Mouse (Mus musculus) forebrain, embryonic 16.5 days (tissue): Measurements from ENCODE around the gene Rps21. TPM values are rescaled to one million over a fixed set of nuclear protein-coding genes. Genes with fewer than 3 reads are reported as not detected.

Experiments used
- ATAC-seq: fragments of 200-750 bp; cut with Nextera tagmentation; 2 replicates; pipeline ENCODE4 v1.8.0; 2017; ENCODE audit warnings: mild to moderate bottlenecking, moderate library complexity
- H3K27ac ChIP-seq: fragments of 300-500 bp; sonication (generic); 2 replicates; pipeline ENCODE4 v1.5.1; 2014; ENCODE audit warnings: low read length, control low read depth
- H3K27me3 ChIP-seq: fragments of 300-500 bp; sonication (generic); replicated peaks from 2 replicates; pipeline ENCODE4 v1.6.1; 2014; ENCODE audit warnings: low read length; ENCODE audit not compliant: control insufficient read depth, insufficient read depth
- H3K36me3 ChIP-seq: fragments of 300-500 bp; sonication (generic); 2 replicates; pipeline ENCODE4 v1.6.1; 2014; ENCODE audit not compliant: control insufficient read depth, insufficient read depth
- H3K4me1 ChIP-seq: fragments of 300-500 bp; sonication (generic); replicated peaks from 2 replicates; pipeline ENCODE4 v1.6.1; 2014; ENCODE audit warnings: low read length; ENCODE audit not compliant: control insufficient read depth, insufficient read depth
- H3K4me2 ChIP-seq: fragments of 300-500 bp; sonication (generic); 2 replicates; pipeline ENCODE4 v1.6.1; 2014; ENCODE audit warnings: mild to moderate bottlenecking, low read length, control low read depth
- H3K4me3 ChIP-seq: fragments of 300-500 bp; sonication (generic); replicated peaks from 2 replicates; pipeline ENCODE4 v1.5.1; 2014; ENCODE audit warnings: mild to moderate bottlenecking, low read length, control low read depth
- H3K9ac ChIP-seq: fragments of 300-500 bp; sonication (generic); replicated peaks from 2 replicates; pipeline ENCODE4 v1.6.1; 2014; ENCODE audit warnings: low read depth, low read length, control low read depth
- H3K9me3 ChIP-seq: fragments of 300-500 bp; sonication (generic); 2 replicates; pipeline ENCODE4 v1.6.1; 2016; ENCODE audit warnings: low read length; ENCODE audit not compliant: control insufficient read depth
- WGBS: fragments of 180-500 bp; shearing (Covaris S2); extraction: QIAGEN DNeasy Blood & Tissue Kit; methylation state at CpG from one replicate; pipeline ENCODE4 v1.1.7; 2014; 5-methylcytosine and 5-hydroxymethylcytosine counted together
- polyA plus RNA-seq: library from polyadenylated mRNA; unstranded; fragments of >200 nt; fragmentation: Nextera tagmentation; extraction: Ambion mirVana; gene quantifications from 2 replicates; pipeline ENCODE4 v1.2.1, GENCODE M21; 2015

Gene Rps21
- polyA plus RNA-seq, 1 experiment from 2014 or later = 305 TPM

- Histone ChIP-seq H3K4me1 (no peaks in the 10 kb centered on the region), H3K4me3 (no peak overlapping the region), H3K9ac (no peak overlapping the region), H3K4me2 (no peak overlapping the region), H3K27ac (no peak overlapping the region), H3K27me3 (no peaks in the 10 kb centered on the region), H3K36me3 (no peaks in the 10 kb centered on the region), H3K9me3 (no peaks in the 10 kb centered on the region)
- ATAC-seq = no peak
- 55% methylated on average over 3 of the region's 3 CpGs for WGBS
Measured at GRCm38 (mm10) chr2:180236500-180236899, 20.7 kb upstream of the Rps21 start.

GRCm38 (mm10) chr2:180236930-180237329 lies 20.2 kb upstream of the Rps21 start:
- Histone ChIP-seq H3K36me3 (no peaks in the 10 kb centered on the region), H3K4me1 (no peaks in the 10 kb centered on the region), H3K27ac (no peak overlapping the region), H3K27me3 (no peaks in the 10 kb centered on the region), H3K9ac (no peak overlapping the region), H3K9me3 (no peaks in the 10 kb centered on the region), H3K4me2 (no peak overlapping the region), H3K4me3 (no peak overlapping the region)
- no peak for ATAC-seq
- WGBS = 91% methylated on average over 3 of the region's 3 CpGs

GRCm38 (mm10) chr2:180237601-180238345 lies 19.4 kb upstream of the Rps21 start:
- Histone ChIP-seq H3K4me3 (no peak overlapping the region), H3K27me3 (no peaks in the 10 kb centered on the region), H3K9me3 (no peaks in the 10 kb centered on the region), H3K4me1 (no peaks in the 10 kb centered on the region), H3K27ac (no peak overlapping the region), H3K9ac (no peak overlapping the region), H3K36me3 (no peaks in the 10 kb centered on the region), H3K4me2 (no peak overlapping the region)
- ATAC-seq = no peak
- whole genome bisulfite sequencing = 89% methylated on average over 7 of the region's 7 CpGs

- Histone ChIP-seq H3K4me1 (no peaks in the 10 kb centered on the region), H3K27ac (no peak overlapping the region), H3K4me3 (no peak overlapping the region), H3K9ac (no peak overlapping the region), H3K4me2 (no peak overlapping the region), H3K36me3 (no peaks in the 10 kb centered on the region), H3K9me3 (no peaks in the 10 kb centered on the region), H3K27me3 (no peaks in the 10 kb centered on the region)
- WGBS = 90% methylated on average over 5 of the region's 5 CpGs
- ATAC-seq = no peak
Measured at GRCm38 (mm10) chr2:180238591-180238990, 18.6 kb upstream of the Rps21 start.

- H3K27ac ChIP-seq = no peak overlapping the region
- H3K27me3 ChIP-seq = no peaks in the 10 kb centered on the region
- no peaks in the 10 kb centered on the region for H3K36me3 ChIP-seq
- H3K4me1 ChIP-seq = no peaks in the 10 kb centered on the region
- H3K4me3 ChIP-seq = no peak overlapping the region
- no peak overlapping the region for H3K9ac ChIP-seq
- H3K4me2 ChIP-seq = no peak overlapping the region
- no peak for ATAC-seq
- WGBS = 93% methylated on average over 4 of the region's 4 CpGs
- no peaks in the 10 kb centered on the region for H3K9me3 ChIP-seq
Measured at GRCm38 (mm10) chr2:180243108-180243507, 14.1 kb upstream of the Rps21 start.

GRCm38 (mm10) chr2:180247916-180248315 lies 9.3 kb upstream of the Rps21 start:
- H3K36me3 ChIP-seq = no peaks in the 10 kb centered on the region
- H3K4me3 ChIP-seq = no peak overlapping the region
- 92% methylated on average over 5 of the region's 5 CpGs for WGBS
- no peak overlapping the region for H3K27ac ChIP-seq
- no peak overlapping the region for H3K9ac ChIP-seq
- no peak for ATAC-seq
- H3K4me2 ChIP-seq = no peak overlapping the region
- H3K9me3 ChIP-seq = no peaks in the 10 kb centered on the region
- H3K27me3 ChIP-seq = no peaks in the 10 kb centered on the region
- H3K4me1 ChIP-seq = peaks cover 3% of the 10 kb centered on the region; the same call in 1 of the 2 replicates

- no peak overlapping the region for H3K4me3 ChIP-seq
- no peaks in the 10 kb centered on the region for H3K27me3 ChIP-seq
- WGBS = 59% methylated on average over 9 of the region's 9 CpGs
- no peak for ATAC-seq
- no peak overlapping the region for H3K4me2 ChIP-seq
- H3K27ac ChIP-seq = no peak overlapping the region
- H3K9me3 ChIP-seq = no peaks in the 10 kb centered on the region
- no peak overlapping the region for H3K9ac ChIP-seq
- H3K4me1 ChIP-seq = peaks cover 3% of the 10 kb centered on the region; the same call in 1 of the 2 replicates
- H3K36me3 ChIP-seq = no peaks in the 10 kb centered on the region
Measured at GRCm38 (mm10) chr2:180248947-180249660, 8.1 kb upstream of the Rps21 start.

GRCm38 (mm10) chr2:180250930-180251611 lies 6.1 kb upstream of the Rps21 start:
- peak; percentile 92 for ATAC-seq
- H3K27me3 ChIP-seq = no peaks in the 10 kb centered on the region
- H3K4me1 ChIP-seq = peaks cover 7% of the 10 kb centered on the region
- H3K9ac ChIP-seq = peak overlapping the region; percentile 18
- no peaks in the 10 kb centered on the region for H3K9me3 ChIP-seq
- H3K36me3 ChIP-seq = no peaks in the 10 kb centered on the region
- no peak overlapping the region for H3K27ac ChIP-seq
- whole genome bisulfite sequencing = 33% methylated on average over 11 of the region's 11 CpGs
- no peak overlapping the region for H3K4me3 ChIP-seq
- H3K4me2 ChIP-seq = no peak overlapping the region

- no peaks in the 10 kb centered on the region for H3K9me3 ChIP-seq
- H3K36me3 ChIP-seq = no peaks in the 10 kb centered on the region
- no peaks in the 10 kb centered on the region for H3K27me3 ChIP-seq
- H3K4me1 ChIP-seq = peaks cover 12% of the 10 kb centered on the region
- 0 out of 2 replicates have a peak, but pooled peaks have one; percentile 9 for ATAC-seq
- no peak overlapping the region for H3K9ac ChIP-seq
- H3K4me2 ChIP-seq = no peak overlapping the region
- 38% methylated on average over 3 of the region's 3 CpGs for WGBS
- no peak overlapping the region for H3K27ac ChIP-seq
- H3K4me3 ChIP-seq = no peak overlapping the region
Measured at GRCm38 (mm10) chr2:180251838-180252237, 5.3 kb upstream of the Rps21 start.
